Mouse (Mus musculus): ENCODE data around the gene Pip4k2a. TPM values are rescaled to one million over a fixed set of nuclear protein-coding genes. Genes with fewer than 3 reads are reported as not detected.
A peak's percentile ranks its signal among the peaks of the same experiment; 100 is the strongest.

The Pip4k2a gene
- total and polyA plus RNA-seq, 3 experiments = 4.3 to 7.6 (median 6.5) TPM

GRCm38 (mm10) chr2:18936446-18936845 lies 61.5 kb downstream of the Pip4k2a start:
- intact Hi-C loops (cut with DNase I) = loop anchor here (5.0 kb wide), 1 partner anchor 39 kb away; no protein-coding TSS in a partner anchor
- H3K27ac ChIP-seq = no peak overlapping the region
- H3K4me1 ChIP-seq (ENCODE audit: control insufficient read depth, insufficient read depth, low read length) = peaks cover 15% of the 10 kb centered on the region
- no peaks in the 10 kb centered on the region for H3K27me3 ChIP-seq (ENCODE audit: control insufficient read depth, insufficient read depth, low read length)
- H3K79me2 ChIP-seq (replicated peaks; ENCODE audit: control insufficient read depth, insufficient read depth, low read length) = no peaks in the 10 kb centered on the region
- H3K4me3 ChIP-seq = no peak overlapping the region
- 88% methylated on average over 7 of the region's 7 CpGs for WGBS
- no peak for DNase-seq
- TF ChIP-seq EP300 (IDR thresholded peaks at IDR 0.05; ENCODE audit: insufficient read depth, low read depth, low read length) (no peak), POLR2A (IDR thresholded peaks at IDR 0.05; ENCODE audit: insufficient read depth, low read depth, low read length) (no peak), CTCF (IDR thresholded peaks at IDR 0.05) (no peak)
- no peak overlapping the region for H3K9ac ChIP-seq (ENCODE audit: low read depth, low read length)
- H3K36me3 ChIP-seq (ENCODE audit: control insufficient read depth, insufficient read depth, low read length) = peaks cover 4% of the 10 kb centered on the region; the same call in 1 of the 2 replicates

GRCm38 (mm10) chr2:18935581-18936027 lies 62.3 kb downstream of the Pip4k2a start:
- no peaks in the 10 kb centered on the region for H3K27me3 ChIP-seq (ENCODE audit: control insufficient read depth, insufficient read depth, low read length)
- TF ChIP-seq EP300 (IDR thresholded peaks at IDR 0.05; ENCODE audit: insufficient read depth, low read depth, low read length) = no peak
- TF ChIP-seq CTCF (IDR thresholded peaks at IDR 0.05) = peak; percentile 16; the same call in 1 of the 2 replicates

GRCm38 (mm10) chr2:18934131-18934530 lies 63.8 kb downstream of the Pip4k2a start:
- no peaks in the 10 kb centered on the region for H3K36me3 ChIP-seq (ENCODE audit: control insufficient read depth, insufficient read depth, low read length)
- H3K27ac ChIP-seq = no peak overlapping the region
- H3K4me1 ChIP-seq (ENCODE audit: control insufficient read depth, insufficient read depth, low read length) = peaks cover 9% of the 10 kb centered on the region
- H3K79me2 ChIP-seq (replicated peaks; ENCODE audit: control insufficient read depth, insufficient read depth, low read length) = no peaks in the 10 kb centered on the region
- intact Hi-C loops (cut with DNase I) = no loop called here
- no peak overlapping the region for H3K4me3 ChIP-seq
- no peaks in the 10 kb centered on the region for H3K27me3 ChIP-seq (ENCODE audit: control insufficient read depth, insufficient read depth, low read length)
- no peak for DNase-seq
- WGBS = 93% methylated on average over 9 of the region's 9 CpGs
- no peak for TF ChIP-seq EP300 (IDR thresholded peaks at IDR 0.05; ENCODE audit: insufficient read depth, low read depth, low read length)
- no peak for TF ChIP-seq CTCF (IDR thresholded peaks at IDR 0.05)
- no peak for TF ChIP-seq POLR2A (IDR thresholded peaks at IDR 0.05; ENCODE audit: insufficient read depth, low read depth, low read length)
- no peak overlapping the region for H3K9ac ChIP-seq (ENCODE audit: low read depth, low read length)

More at GRCm38 (mm10) chr2:18935581-18936027, 62.3 kb downstream of the Pip4k2a start:
- 57% methylated on average over 2 of the region's 2 CpGs for WGBS
- no peak for DNase-seq
- H3K4me1 ChIP-seq (ENCODE audit: control insufficient read depth, insufficient read depth, low read length) = peaks cover 12% of the 10 kb centered on the region
- H3K27ac ChIP-seq = no peak overlapping the region
- H3K9ac ChIP-seq (ENCODE audit: low read depth, low read length) = no peak overlapping the region
- no peak overlapping the region for H3K4me3 ChIP-seq
- no peaks in the 10 kb centered on the region for H3K79me2 ChIP-seq (replicated peaks; ENCODE audit: control insufficient read depth, insufficient read depth, low read length)
- H3K36me3 ChIP-seq (ENCODE audit: control insufficient read depth, insufficient read depth, low read length) = peaks cover 4% of the 10 kb centered on the region; the same call in 1 of the 2 replicates
- intact Hi-C loops (cut with DNase I) = loop anchor here (5.0 kb wide), 1 partner anchor 38 kb away; no protein-coding TSS in a partner anchor

GRCm38 (mm10) chr2:18933418-18933817 lies 64.5 kb downstream of the Pip4k2a start:
- H3K79me2 ChIP-seq (replicated peaks; ENCODE audit: control insufficient read depth, insufficient read depth, low read length) = no peaks in the 10 kb centered on the region
- WGBS = 85% methylated on average over 7 of the region's 7 CpGs
- H3K27ac ChIP-seq = no peak overlapping the region
- H3K9ac ChIP-seq (ENCODE audit: low read depth, low read length) = no peak overlapping the region
- H3K4me3 ChIP-seq = no peak overlapping the region
- no peaks in the 10 kb centered on the region for H3K27me3 ChIP-seq (ENCODE audit: control insufficient read depth, insufficient read depth, low read length)
- TF ChIP-seq POLR2A (IDR thresholded peaks at IDR 0.05; ENCODE audit: insufficient read depth, low read depth, low read length) = no peak
- no peak for TF ChIP-seq CTCF (IDR thresholded peaks at IDR 0.05)
- no peak for TF ChIP-seq EP300 (IDR thresholded peaks at IDR 0.05; ENCODE audit: insufficient read depth, low read depth, low read length)
- no peaks in the 10 kb centered on the region for H3K36me3 ChIP-seq (ENCODE audit: control insufficient read depth, insufficient read depth, low read length)
- peaks cover 8% of the 10 kb centered on the region for H3K4me1 ChIP-seq (ENCODE audit: control insufficient read depth, insufficient read depth, low read length)
- intact Hi-C loops (cut with DNase I) = no loop called here
- DNase-seq = no peak

GRCm38 (mm10) chr2:18930318-18931060 lies 67.4 kb downstream of the Pip4k2a start:
- TF ChIP-seq EP300 (IDR thresholded peaks at IDR 0.05; ENCODE audit: insufficient read depth, low read depth, low read length) (no peak), CTCF (IDR thresholded peaks at IDR 0.05) (no peak), POLR2A (IDR thresholded peaks at IDR 0.05; ENCODE audit: insufficient read depth, low read depth, low read length) (no peak)
- intact Hi-C loops (cut with DNase I) = no loop called here
- no peak overlapping the region for H3K9ac ChIP-seq (ENCODE audit: low read depth, low read length)
- no peaks in the 10 kb centered on the region for H3K27me3 ChIP-seq (ENCODE audit: control insufficient read depth, insufficient read depth, low read length)
- no peak overlapping the region for H3K4me3 ChIP-seq
- DNase-seq = peak in 1 of 2 experiments; percentile 53
- no peaks in the 10 kb centered on the region for H3K36me3 ChIP-seq (ENCODE audit: control insufficient read depth, insufficient read depth, low read length)
- 79% methylated on average over 13 of the region's 13 CpGs for WGBS
- H3K79me2 ChIP-seq (replicated peaks; ENCODE audit: control insufficient read depth, insufficient read depth, low read length) = no peaks in the 10 kb centered on the region
- H3K4me1 ChIP-seq (ENCODE audit: control insufficient read depth, insufficient read depth, low read length) = no peaks in the 10 kb centered on the region
- H3K27ac ChIP-seq = no peak overlapping the region

GRCm38 (mm10) chr2:18928597-18929257 lies 69.2 kb downstream of the Pip4k2a start:
- Histone ChIP-seq H3K27me3 (ENCODE audit: control insufficient read depth, insufficient read depth, low read length) (no peaks in the 10 kb centered on the region), H3K9ac (ENCODE audit: low read depth, low read length) (no peak overlapping the region), H3K27ac (no peak overlapping the region), H3K4me3 (no peak overlapping the region), H3K79me2 (replicated peaks; ENCODE audit: control insufficient read depth, insufficient read depth, low read length) (no peaks in the 10 kb centered on the region), H3K4me1 (ENCODE audit: control insufficient read depth, insufficient read depth, low read length) (no peaks in the 10 kb centered on the region), H3K36me3 (ENCODE audit: control insufficient read depth, insufficient read depth, low read length) (no peaks in the 10 kb centered on the region)
- TF ChIP-seq EP300 (IDR thresholded peaks at IDR 0.05; ENCODE audit: insufficient read depth, low read depth, low read length) = no peak
- TF ChIP-seq CTCF (IDR thresholded peaks at IDR 0.05) = no peak
- no peak for TF ChIP-seq POLR2A (IDR thresholded peaks at IDR 0.05; ENCODE audit: insufficient read depth, low read depth, low read length)
- intact Hi-C loops (cut with DNase I) = no loop called here
- 65% methylated on average over 7 of the region's 7 CpGs for WGBS
- DNase-seq = no peak

Data from heart, adult 2 months (tissue).